Mouse (Mus musculus): ENCODE measurements around the gene Gm45208. TPM values are rescaled to one million over a fixed set of nuclear protein-coding genes. Genes with fewer than 3 reads are reported as not detected.

Gene Gm45208
- polyA plus RNA-seq, 1 experiment from 2014 or later = not detected

DNA sequence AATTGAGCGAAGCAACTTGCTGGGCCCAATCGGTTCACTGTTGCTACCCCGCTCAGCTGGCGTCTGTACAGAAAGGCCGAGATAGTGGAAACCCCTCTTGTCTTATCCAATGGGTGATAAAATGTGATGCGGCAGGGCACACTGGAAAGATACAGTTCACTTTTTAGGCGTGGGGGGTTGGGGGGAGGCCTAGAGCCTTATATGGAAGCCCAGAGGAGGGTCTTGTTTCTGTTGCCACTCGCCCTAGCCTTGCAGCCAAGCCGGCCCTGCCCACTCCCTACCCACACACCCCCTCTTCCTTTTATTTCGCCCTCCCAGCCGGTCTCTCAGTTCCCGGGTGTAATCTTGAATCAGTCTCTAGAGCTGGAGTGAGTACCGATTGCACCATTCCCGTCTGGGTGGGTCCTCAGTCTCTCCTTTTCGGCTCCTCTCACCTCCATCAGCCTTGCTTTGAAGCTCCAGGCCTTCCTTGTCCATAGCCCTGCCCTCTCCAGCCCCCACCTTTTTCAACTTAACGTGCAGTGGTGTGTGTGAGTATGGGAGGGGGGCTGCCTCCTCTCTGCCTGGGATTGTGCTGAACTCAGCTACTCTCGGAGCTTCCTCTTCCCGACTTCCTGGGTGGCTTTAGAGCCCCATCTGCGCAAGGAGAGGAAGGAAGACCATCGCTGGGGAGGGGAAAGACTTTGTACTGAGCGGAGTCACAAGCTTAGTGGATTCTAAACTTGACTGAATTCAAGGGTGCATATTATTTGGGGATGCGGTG, 41.8 kb downstream of the Gm45208 start:
- no peaks in the 10 kb centered on the region for H3K9me3 ChIP-seq (replicated peaks; ENCODE audit: control insufficient read depth, low read length, poor library complexity, severe bottlenecking)
- no peaks in the 10 kb centered on the region for H3K36me3 ChIP-seq (ENCODE audit: control insufficient read depth, insufficient read depth, low read length)
- H3K27ac ChIP-seq (ENCODE audit: low read length) = no peak overlapping the region
- H3K27me3 ChIP-seq (ENCODE audit: control insufficient read depth, insufficient read depth, low read depth, low read length) = no peaks in the 10 kb centered on the region
- H3K4me1 ChIP-seq (ENCODE audit: control insufficient read depth, insufficient read depth, low read length) = peaks cover 22% of the 10 kb centered on the region
- peak overlapping the region; percentile 69 for H3K4me2 ChIP-seq (ENCODE audit: low read length)
- H3K4me3 ChIP-seq (ENCODE audit: low read depth, low read length) = peak overlapping the region; percentile 59
- peak; percentile 3; the same call in 1 of the 2 replicates for ATAC-seq
- 18% methylated on average over 21 of the region's 22 CpGs for WGBS
- peak overlapping the region; percentile 70 for H3K9ac ChIP-seq (ENCODE audit: low read depth, low read length)

DNA sequence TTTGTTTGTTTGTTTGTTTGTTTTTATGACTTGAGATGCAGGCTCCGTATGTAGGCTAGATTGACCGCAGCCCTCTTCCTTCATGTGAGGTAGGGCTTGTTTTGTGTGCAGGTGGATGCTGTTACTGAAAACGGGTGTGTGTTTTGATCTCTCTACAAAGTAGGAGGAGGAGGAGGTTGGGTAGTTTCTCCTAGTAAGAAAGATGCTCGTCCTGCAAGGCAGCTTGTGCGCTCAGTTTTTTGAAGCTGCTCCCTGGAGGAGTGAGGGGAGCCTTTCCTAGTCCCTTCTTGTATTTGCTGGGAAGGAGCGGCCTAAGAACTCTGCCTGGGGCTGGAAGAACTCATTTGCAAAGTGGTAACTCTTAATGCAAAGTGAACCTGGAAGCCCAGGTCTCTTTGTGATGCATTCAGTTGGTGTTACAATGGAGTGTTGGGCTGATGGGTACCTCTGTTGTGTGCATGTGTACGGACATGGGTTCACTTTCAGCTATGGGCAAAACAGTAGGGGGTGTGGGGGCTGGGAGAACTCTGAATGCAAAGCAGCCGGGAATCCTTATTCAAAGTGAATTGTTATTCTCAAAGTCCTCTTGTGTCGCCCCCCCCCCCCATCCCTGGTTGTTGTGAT, 42.7 kb downstream of the Gm45208 start:
- peak overlapping the region; percentile 69 for H3K4me2 ChIP-seq (ENCODE audit: low read length)
- H3K4me1 ChIP-seq (ENCODE audit: control insufficient read depth, insufficient read depth, low read length) = peaks cover 22% of the 10 kb centered on the region
- H3K27ac ChIP-seq (ENCODE audit: low read length) = no peak overlapping the region
- no peaks in the 10 kb centered on the region for H3K9me3 ChIP-seq (replicated peaks; ENCODE audit: control insufficient read depth, low read length, poor library complexity, severe bottlenecking)
- no peak for ATAC-seq
- no peaks in the 10 kb centered on the region for H3K36me3 ChIP-seq (ENCODE audit: control insufficient read depth, insufficient read depth, low read length)
- peak overlapping the region; percentile 46 for H3K9ac ChIP-seq (ENCODE audit: low read depth, low read length)
- H3K4me3 ChIP-seq (ENCODE audit: low read depth, low read length) = peak overlapping the region; percentile 59
- H3K27me3 ChIP-seq (ENCODE audit: control insufficient read depth, insufficient read depth, low read depth, low read length) = no peaks in the 10 kb centered on the region
- whole genome bisulfite sequencing = 15% methylated on average over 9 of the region's 9 CpGs

DNA sequence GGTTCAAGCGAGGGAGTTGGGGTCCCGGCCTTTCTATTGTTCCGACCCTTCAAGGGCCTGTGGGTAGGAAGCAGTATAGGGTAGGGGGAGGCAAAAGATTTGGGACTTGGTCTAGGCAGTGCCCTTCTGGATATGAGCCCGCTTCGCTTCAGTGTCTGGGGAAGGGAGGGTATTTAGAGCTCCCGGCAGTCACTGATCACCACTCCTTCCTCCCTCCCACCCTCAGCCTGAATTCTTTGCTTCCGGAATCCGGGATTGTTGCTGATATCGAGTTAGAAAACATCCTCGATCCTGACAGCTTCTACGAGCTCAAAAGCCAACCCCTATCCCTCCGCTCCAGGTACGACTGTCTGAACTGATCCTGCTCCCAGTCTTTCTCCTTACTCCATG, 43.2 kb downstream of the Gm45208 start:
- ATAC-seq = no peak
- no peaks in the 10 kb centered on the region for H3K27me3 ChIP-seq (ENCODE audit: control insufficient read depth, insufficient read depth, low read depth, low read length)
- H3K36me3 ChIP-seq (ENCODE audit: control insufficient read depth, insufficient read depth, low read length) = no peaks in the 10 kb centered on the region
- 33% methylated on average over 13 of the region's 13 CpGs for WGBS
- peak overlapping the region; percentile 46 for H3K9ac ChIP-seq (ENCODE audit: low read depth, low read length)
- H3K9me3 ChIP-seq (replicated peaks; ENCODE audit: control insufficient read depth, low read length, poor library complexity, severe bottlenecking) = no peaks in the 10 kb centered on the region
- peak overlapping the region; percentile 59 for H3K4me3 ChIP-seq (ENCODE audit: low read depth, low read length)
- H3K4me1 ChIP-seq (ENCODE audit: control insufficient read depth, insufficient read depth, low read length) = peaks cover 22% of the 10 kb centered on the region
- peak overlapping the region; percentile 69 for H3K4me2 ChIP-seq (ENCODE audit: low read length)
- H3K27ac ChIP-seq (ENCODE audit: low read length) = 0 out of 2 replicates have a peak overlapping the region, but pooled peaks have one; percentile 26

DNA sequence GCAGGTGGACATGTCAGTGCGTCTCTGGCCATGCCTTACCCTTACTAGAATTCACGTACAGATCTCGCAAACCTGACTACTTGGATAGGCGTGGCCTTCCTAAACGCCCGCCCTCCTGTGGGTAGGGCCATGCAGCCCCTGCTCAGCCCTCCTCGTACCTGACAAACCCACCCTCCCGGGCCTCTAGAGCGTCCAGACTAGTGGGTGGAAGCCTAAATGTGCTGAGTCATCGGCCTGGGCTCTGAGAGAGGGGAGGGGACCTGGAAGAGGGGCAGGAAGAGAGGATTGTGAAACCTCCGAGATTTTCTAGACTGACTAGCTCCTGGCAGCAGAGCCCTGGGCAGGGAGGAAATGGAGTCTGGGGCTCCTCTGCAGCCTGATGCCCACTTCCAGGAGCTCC, 43.7 kb downstream of the Gm45208 start:
- H3K4me1 ChIP-seq (ENCODE audit: control insufficient read depth, insufficient read depth, low read length) = peaks cover 22% of the 10 kb centered on the region
- peak overlapping the region; percentile 69 for H3K4me2 ChIP-seq (ENCODE audit: low read length)
- no peaks in the 10 kb centered on the region for H3K9me3 ChIP-seq (replicated peaks; ENCODE audit: control insufficient read depth, low read length, poor library complexity, severe bottlenecking)
- peaks cover 2% of the 10 kb centered on the region; the same call in 1 of the 2 replicates for H3K36me3 ChIP-seq (ENCODE audit: control insufficient read depth, insufficient read depth, low read length)
- 0 out of 2 replicates have a peak, but pooled peaks have one; percentile 26 for ATAC-seq
- peak overlapping the region; percentile 46 for H3K9ac ChIP-seq (ENCODE audit: low read depth, low read length)
- WGBS = 11% methylated on average over 11 of the region's 11 CpGs
- H3K27ac ChIP-seq (ENCODE audit: low read length) = no peak overlapping the region
- H3K27me3 ChIP-seq (ENCODE audit: control insufficient read depth, insufficient read depth, low read depth, low read length) = no peaks in the 10 kb centered on the region
- H3K4me3 ChIP-seq (ENCODE audit: low read depth, low read length) = peak overlapping the region; percentile 59

DNA sequence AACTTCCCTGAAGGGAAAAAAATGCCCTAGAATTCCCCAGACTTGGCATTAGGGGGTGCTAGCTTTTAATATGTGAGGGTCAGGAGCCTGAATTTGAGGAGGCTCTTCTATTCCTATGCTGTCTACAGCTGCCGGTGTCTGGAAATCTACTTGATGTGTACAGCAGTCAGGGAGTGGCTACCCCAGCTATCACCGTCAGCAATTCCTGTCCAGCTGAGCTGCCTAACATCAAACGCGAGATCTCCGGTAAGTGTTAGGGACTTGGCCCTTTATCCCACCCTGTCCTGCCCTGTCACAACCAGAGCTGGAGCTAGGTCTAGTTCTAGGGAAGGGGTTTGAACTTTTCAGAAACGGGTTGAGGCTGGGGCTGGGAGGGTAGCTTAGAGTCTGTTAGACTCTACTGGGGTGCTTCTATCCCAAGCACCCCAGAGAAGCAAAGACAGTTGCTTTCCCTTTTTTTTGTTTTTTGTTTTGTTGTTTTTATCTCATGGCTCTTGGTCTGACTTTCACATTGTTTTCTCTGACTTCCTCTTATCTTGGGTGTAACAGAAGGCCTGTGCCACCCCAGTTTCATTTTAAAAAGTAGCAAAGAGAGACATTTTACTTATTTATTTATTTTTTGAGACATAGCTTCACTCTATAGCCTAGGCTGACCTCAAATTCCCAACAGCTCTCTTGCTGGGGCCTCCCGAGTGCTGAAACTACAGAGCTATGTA, 47.4 kb downstream of the Gm45208 start:
- Histone ChIP-seq H3K4me2 (ENCODE audit: low read length) (no peak overlapping the region), H3K4me3 (ENCODE audit: low read depth, low read length) (no peak overlapping the region), H3K4me1 (ENCODE audit: control insufficient read depth, insufficient read depth, low read length) (peaks cover 13% of the 10 kb centered on the region), H3K9me3 (replicated peaks; ENCODE audit: control insufficient read depth, low read length, poor library complexity, severe bottlenecking) (no peaks in the 10 kb centered on the region), H3K27ac (ENCODE audit: low read length) (no peak overlapping the region), H3K36me3 (ENCODE audit: control insufficient read depth, insufficient read depth, low read length) (peaks cover 6% of the 10 kb centered on the region; the same call in 1 of the 2 replicates), H3K9ac (ENCODE audit: low read depth, low read length) (no peak overlapping the region), H3K27me3 (ENCODE audit: control insufficient read depth, insufficient read depth, low read depth, low read length) (no peaks in the 10 kb centered on the region)
- ATAC-seq = no peak
- WGBS = 90% methylated on average over 7 of the region's 7 CpGs

DNA sequence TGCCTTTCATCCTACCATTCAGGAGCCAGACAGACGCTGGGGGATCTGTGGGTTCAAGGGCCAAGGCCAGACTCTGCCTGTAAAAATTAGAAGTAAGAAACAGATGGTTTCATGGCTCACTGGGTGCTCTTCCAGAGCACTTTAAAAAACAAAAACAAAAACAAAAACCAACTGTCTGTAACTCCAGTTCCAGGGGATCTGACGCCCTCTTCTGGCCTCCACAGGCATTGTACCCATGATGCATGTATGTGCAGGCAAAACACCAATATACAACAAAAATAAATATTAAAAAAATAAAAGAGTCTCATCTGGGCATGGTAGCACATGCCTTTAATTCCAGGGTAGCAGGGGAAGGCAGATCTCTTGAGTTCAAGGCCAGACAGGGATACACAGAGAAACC, 50.7 kb downstream of the Gm45208 start:
- H3K4me3 ChIP-seq (ENCODE audit: low read depth, low read length) = no peak overlapping the region
- no peak for ATAC-seq
- no peak overlapping the region for H3K4me2 ChIP-seq (ENCODE audit: low read length)
- no peaks in the 10 kb centered on the region for H3K9me3 ChIP-seq (replicated peaks; ENCODE audit: control insufficient read depth, low read length, poor library complexity, severe bottlenecking)
- H3K27ac ChIP-seq (ENCODE audit: low read length) = no peak overlapping the region
- peaks cover 6% of the 10 kb centered on the region; the same call in 1 of the 2 replicates for H3K36me3 ChIP-seq (ENCODE audit: control insufficient read depth, insufficient read depth, low read length)
- no peak overlapping the region for H3K9ac ChIP-seq (ENCODE audit: low read depth, low read length)
- 58% methylated on average over 2 of the region's 2 CpGs for WGBS
- H3K4me1 ChIP-seq (ENCODE audit: control insufficient read depth, insufficient read depth, low read length) = no peaks in the 10 kb centered on the region
- H3K27me3 ChIP-seq (ENCODE audit: control insufficient read depth, insufficient read depth, low read depth, low read length) = no peaks in the 10 kb centered on the region

DNA sequence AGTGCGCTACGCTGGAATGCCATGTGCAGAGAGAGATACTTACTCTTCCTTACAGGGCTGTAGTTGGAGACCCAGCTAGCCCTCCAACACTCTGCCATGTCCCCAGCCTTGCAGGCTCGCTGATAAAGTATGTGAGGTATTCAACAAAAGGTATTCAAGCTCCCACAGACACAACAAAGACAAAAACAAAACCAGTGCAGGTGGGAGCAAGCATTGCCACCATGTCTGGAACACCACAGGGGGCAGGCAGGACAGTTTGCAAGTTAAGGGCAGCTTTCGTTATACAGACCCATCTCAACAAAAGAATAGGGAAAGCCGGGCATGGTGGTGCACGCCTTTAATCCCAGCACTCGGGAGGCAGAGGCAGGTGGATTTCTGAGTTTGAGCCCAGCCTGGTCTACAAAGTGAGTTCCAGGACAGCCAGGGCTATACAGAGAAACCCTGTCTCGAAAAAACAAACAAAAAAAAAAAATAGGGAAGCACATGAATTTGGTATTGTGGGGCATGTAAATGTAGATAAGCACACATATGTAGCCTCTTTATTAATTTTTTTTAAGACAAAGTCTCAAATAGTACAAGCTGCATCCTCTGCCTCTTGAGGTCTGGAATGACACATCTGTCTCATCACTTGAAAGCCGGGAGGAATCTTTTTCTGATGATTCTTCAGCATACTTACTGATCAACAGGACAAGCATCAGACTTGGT, 53.6 kb downstream of the Gm45208 start:
- WGBS = 71% methylated on average over 9 of the region's 9 CpGs
- no peak for ATAC-seq

DNA sequence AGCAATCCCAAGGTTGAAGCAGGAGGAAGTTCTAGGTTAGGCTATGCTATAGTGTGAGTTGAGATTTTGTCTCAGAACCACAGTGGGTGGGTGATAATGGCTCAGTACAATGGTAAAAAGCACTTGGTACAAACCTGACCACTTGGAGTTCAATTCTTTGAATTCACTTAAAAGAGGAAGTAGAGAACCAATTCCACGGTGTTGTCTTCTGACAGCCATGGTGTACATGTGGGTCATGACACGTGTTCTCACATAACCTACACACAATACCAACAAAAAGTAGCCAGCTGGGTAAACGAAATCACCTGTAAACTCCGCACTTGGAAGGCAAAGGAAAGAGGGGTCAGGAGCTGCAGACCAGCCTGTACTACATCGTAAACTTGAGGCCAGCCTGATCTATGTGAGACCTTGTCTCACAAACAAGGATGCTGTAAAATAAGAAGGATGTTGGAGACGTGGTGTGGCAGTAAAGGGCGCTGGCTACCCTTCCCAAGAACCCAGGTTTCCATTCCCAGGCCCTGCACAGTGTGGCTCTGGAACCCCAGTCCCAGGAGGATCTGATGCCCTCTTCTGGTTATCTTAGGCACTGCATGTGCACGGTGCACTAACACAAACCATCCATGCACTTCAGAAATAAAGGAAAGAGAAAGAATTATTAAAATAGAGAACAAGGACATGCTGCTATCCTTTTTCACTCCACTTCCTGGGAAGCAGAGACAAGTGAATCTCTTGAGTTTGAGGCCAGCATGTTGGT, 54.5 kb downstream of the Gm45208 start:
- WGBS = 50% methylated on average over 8 of the region's 8 CpGs
- Histone ChIP-seq H3K27me3 (ENCODE audit: control insufficient read depth, insufficient read depth, low read depth, low read length) (no peaks in the 10 kb centered on the region), H3K9me3 (replicated peaks; ENCODE audit: control insufficient read depth, low read length, poor library complexity, severe bottlenecking) (no peaks in the 10 kb centered on the region), H3K4me3 (ENCODE audit: low read depth, low read length) (no peak overlapping the region), H3K4me2 (ENCODE audit: low read length) (no peak overlapping the region), H3K9ac (ENCODE audit: low read depth, low read length) (no peak overlapping the region), H3K36me3 (ENCODE audit: control insufficient read depth, insufficient read depth, low read length) (0 out of 2 replicates have a peak, but pooled peaks cover 3% of the 10 kb centered on the region), H3K27ac (ENCODE audit: low read length) (no peak overlapping the region), H3K4me1 (ENCODE audit: control insufficient read depth, insufficient read depth, low read length) (no peaks in the 10 kb centered on the region)
- peak; percentile 70; the same call in 1 of the 2 replicates for ATAC-seq

More for the DNA sequence above, 53.6 kb downstream of the Gm45208 start:
- no peak overlapping the region for H3K9ac ChIP-seq (ENCODE audit: low read depth, low read length)
- no peaks in the 10 kb centered on the region for H3K4me1 ChIP-seq (ENCODE audit: control insufficient read depth, insufficient read depth, low read length)
- H3K4me3 ChIP-seq (ENCODE audit: low read depth, low read length) = no peak overlapping the region
- no peak overlapping the region for H3K27ac ChIP-seq (ENCODE audit: low read length)
- no peak overlapping the region for H3K4me2 ChIP-seq (ENCODE audit: low read length)
- H3K27me3 ChIP-seq (ENCODE audit: control insufficient read depth, insufficient read depth, low read depth, low read length) = no peaks in the 10 kb centered on the region
- no peaks in the 10 kb centered on the region for H3K9me3 ChIP-seq (replicated peaks; ENCODE audit: control insufficient read depth, low read length, poor library complexity, severe bottlenecking)
- H3K36me3 ChIP-seq (ENCODE audit: control insufficient read depth, insufficient read depth, low read length) = peaks cover 5% of the 10 kb centered on the region; the same call in 1 of the 2 replicates

Measured in midbrain, embryonic 16.5 days (tissue).